Mouse (Mus musculus) neural tube, embryonic 12.5 days (tissue): ENCODE data around the gene Erfe. TPM values are rescaled to one million over a fixed set of nuclear protein-coding genes. Genes with fewer than 3 reads are reported as not detected.

ENCODE experiments used
- ATAC-seq: fragments of 200-750 bp; cut with Nextera tagmentation; 2 replicates; pipeline ENCODE4 v1.8.0; 2017; ENCODE audit warnings: low read depth, mild to moderate bottlenecking, moderate TSS enrichment, moderate library complexity; ENCODE audit not compliant: low FRiP score
- H3K27ac ChIP-seq: fragments of 300-500 bp; sonication (generic); 2 replicates; pipeline ENCODE4 v1.5.1; 2016
- H3K27me3 ChIP-seq: fragments of 300-500 bp; sonication (generic); replicated peaks from 2 replicates; pipeline ENCODE4 v1.6.1; 2016; ENCODE audit warnings: mild to moderate bottlenecking
- H3K36me3 ChIP-seq: fragments of 300-500 bp; sonication (generic); 2 replicates; pipeline ENCODE4 v1.6.1; 2016; ENCODE audit warnings: mild to moderate bottlenecking
- H3K4me1 ChIP-seq: fragments of 300-500 bp; sonication (generic); 2 replicates; pipeline ENCODE4 v1.6.1; 2016
- H3K4me2 ChIP-seq: fragments of 300-500 bp; sonication (generic); replicated peaks from 2 replicates; pipeline ENCODE4 v1.6.1; 2016; ENCODE audit warnings: mild to moderate bottlenecking
- H3K4me3 ChIP-seq: fragments of 300-500 bp; sonication (generic); 2 replicates; pipeline ENCODE4 v1.5.1; 2016
- H3K9ac ChIP-seq: fragments of 300-500 bp; sonication (generic); 2 replicates; pipeline ENCODE4 v1.6.1; 2016; ENCODE audit warnings: mild to moderate bottlenecking
- H3K9me3 ChIP-seq: fragments of 300-500 bp; sonication (generic); 2 replicates; pipeline ENCODE4 v1.6.1; 2016; ENCODE audit warnings: mild to moderate bottlenecking
- WGBS: fragments of 180-500 bp; shearing (Covaris S2); methylation state at CpG from one replicate; pipeline ENCODE4 v1.1.7; 2016; 5-methylcytosine and 5-hydroxymethylcytosine counted together
- polyA plus RNA-seq: library from polyadenylated mRNA; unstranded; fragments of >200 nt; fragmentation: Nextera tagmentation; extraction: Ambion mirVana; gene quantifications from 2 replicates; pipeline ENCODE4 v1.2.1, GENCODE M21; 2016

Erfe gene
- polyA plus RNA-seq, 1 experiment from 2014 or later: 0.33 TPM

DNA sequence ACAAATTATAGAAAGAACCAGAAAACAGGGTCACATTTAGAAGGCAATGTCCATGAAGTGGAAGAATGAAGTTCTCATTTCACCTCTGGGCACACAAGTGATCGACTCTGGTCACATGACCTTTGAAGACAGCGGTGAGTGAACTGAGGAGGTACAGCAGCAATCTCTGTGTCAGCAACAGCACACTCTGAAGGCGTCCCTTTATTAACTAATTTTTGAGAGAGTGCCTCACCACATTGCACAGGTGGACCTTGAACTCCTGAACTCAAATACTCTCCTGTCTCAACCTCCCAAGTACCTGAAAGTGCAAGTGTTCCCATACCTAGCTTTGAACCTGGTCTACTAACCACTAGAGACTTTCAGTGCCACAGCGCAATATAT, 14.9 kb downstream of the Erfe start:
- H3K4me1 ChIP-seq: no peaks in the 10 kb centered on the region
- H3K27ac ChIP-seq: no peak overlapping the region
- 93% methylated on average over 4 of the region's 4 CpGs for WGBS
- H3K4me2 ChIP-seq: no peak overlapping the region
- peaks cover 91% of the 10 kb centered on the region for H3K36me3 ChIP-seq
- no peak overlapping the region for H3K4me3 ChIP-seq
- no peak overlapping the region for H3K9ac ChIP-seq
- no peaks in the 10 kb centered on the region for H3K27me3 ChIP-seq
- H3K9me3 ChIP-seq: no peaks in the 10 kb centered on the region
- ATAC-seq: no peak

DNA sequence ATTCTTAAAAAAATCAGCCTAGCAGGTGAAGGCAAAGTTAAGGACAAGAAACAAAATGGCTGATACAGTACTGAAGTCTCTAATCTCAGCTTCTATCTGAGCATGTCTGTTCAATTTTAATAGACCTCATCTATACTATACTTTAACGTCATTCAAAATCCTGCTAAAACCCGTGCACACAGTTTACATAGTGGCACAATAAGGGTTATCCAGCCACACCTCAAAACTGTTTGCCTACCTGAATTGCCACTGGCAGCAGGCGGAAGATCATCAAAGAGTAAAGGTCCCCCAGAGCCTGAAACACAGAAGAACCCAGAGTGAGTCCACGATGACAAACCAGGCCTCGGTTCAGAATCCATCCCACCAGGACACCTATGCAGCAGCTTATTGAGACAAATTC, 24.1 kb downstream of the Erfe start:
- Histone ChIP-seq H3K4me1 (no peaks in the 10 kb centered on the region), H3K4me2 (no peak overlapping the region), H3K4me3 (no peak overlapping the region), H3K36me3 (peaks cover 69% of the 10 kb centered on the region), H3K27ac (no peak overlapping the region), H3K9ac (no peak overlapping the region), H3K27me3 (no peaks in the 10 kb centered on the region), H3K9me3 (no peaks in the 10 kb centered on the region)
- no peak for ATAC-seq
- WGBS: 95% methylated on average over 5 of the region's 5 CpGs

DNA sequence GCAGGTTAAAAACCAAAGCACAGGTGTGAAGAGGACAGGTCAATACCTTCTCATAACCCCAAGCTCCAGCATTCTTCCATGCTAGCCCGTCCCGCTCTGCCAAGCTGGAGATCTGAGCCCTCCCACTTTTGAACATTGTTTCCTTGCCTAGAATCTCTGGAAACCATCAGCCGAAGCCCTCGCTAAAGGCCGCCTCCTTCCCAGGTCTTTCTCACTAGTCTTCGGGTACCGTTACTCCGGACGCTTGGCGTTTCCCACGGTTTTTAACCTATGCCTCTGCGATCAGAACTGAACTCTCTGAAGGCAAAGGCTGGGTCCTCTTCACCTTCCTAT, 31.7 kb downstream of the Erfe start:
- Histone ChIP-seq H3K27ac (peak overlapping the region; percentile 53; the same call in 1 of the 2 replicates), H3K27me3 (no peaks in the 10 kb centered on the region), H3K4me3 (peak overlapping the region; percentile 86), H3K9ac (peak overlapping the region; percentile 90), H3K36me3 (peaks cover 20% of the 10 kb centered on the region), H3K4me2 (peak overlapping the region; percentile 93), H3K4me1 (peaks cover 16% of the 10 kb centered on the region), H3K9me3 (no peaks in the 10 kb centered on the region)
- no peak for ATAC-seq
- 3% methylated on average over 12 of the region's 12 CpGs for WGBS

DNA sequence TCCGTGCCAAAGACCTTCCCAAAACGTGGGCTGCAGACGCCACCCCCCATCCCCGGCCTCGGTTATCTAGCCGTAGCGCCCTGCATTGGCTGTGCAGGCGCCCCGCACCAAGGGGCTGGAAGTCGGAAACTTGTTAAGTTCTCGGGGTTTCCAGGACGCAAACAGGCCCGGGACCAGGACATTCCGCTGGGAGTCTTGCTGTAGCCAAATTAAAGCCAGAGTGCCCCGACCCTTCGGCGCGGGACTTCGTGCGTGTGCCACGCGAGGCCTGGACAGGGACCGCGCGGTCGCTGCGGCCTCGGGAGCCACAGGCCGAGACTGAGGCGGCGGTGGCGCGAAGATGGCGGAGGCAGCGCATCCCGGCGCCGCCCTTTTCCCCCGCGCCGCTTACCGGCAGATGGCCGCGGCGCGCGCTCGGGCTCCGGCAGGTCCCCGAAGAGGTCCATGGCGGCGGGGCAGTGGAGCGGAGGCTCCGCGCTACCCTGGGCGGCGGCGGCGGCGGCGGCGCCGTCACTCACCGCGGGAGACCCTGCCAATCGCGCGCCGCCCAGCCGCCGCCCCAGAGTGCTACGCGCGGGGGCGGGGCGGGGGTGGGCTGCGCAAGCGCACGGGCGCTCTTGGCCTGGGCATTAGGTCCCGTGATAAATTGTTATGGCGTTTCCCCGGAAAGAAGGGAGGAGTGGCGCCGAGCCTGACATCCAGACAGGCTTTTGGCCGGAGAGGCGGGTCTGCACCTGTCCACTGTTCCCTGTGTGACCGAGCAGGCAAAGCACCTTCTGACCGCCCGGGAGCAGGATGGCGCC, 32.2 kb downstream of the Erfe start, which contains the start of gene Ilkap:
TSS of gene Ilkap (minus strand) at position 556 of the 803 bp plus-strand sequence.
- H3K4me3 ChIP-seq: peak within 1 kb of the TSS; percentile 86
- H3K4me2 ChIP-seq: peak within 1 kb of the TSS; percentile 93
- H3K4me1 ChIP-seq: peaks cover 16% of the 10 kb centered on the region
- WGBS: under 1% methylated on average over 91 of the region's 91 CpGs
- no peaks in the 10 kb centered on the region for H3K9me3 ChIP-seq
- peaks cover 15% of the 10 kb centered on the region for H3K36me3 ChIP-seq
- peak within 1 kb of the TSS; percentile 63 for H3K27ac ChIP-seq
- peak; percentile 94 for ATAC-seq
- H3K27me3 ChIP-seq: no peaks in the 10 kb centered on the region
- peak within 1 kb of the TSS; percentile 90 for H3K9ac ChIP-seq

DNA sequence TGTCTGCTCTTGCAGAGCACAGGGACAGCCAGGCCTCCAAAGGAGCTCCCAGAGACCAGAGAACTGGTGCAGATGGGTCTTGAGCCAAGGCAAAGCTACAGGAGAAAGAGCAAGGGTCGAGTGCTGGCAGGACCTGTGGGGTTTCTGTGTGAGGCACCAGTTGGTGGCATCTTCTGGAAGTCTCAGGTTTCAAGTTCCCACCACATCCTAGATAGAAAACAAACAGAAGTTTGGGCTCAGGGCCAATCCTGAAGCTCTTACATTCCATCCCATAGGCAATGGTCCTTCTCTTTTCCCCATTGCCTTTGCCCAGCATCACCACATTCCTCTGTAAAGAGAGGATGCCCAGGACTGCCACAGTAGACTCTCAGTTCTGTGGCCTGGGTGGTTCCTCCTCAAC, 38.7 kb downstream of the Erfe start:
- Histone ChIP-seq H3K36me3 (no peaks in the 10 kb centered on the region), H3K9ac (no peak overlapping the region), H3K9me3 (no peaks in the 10 kb centered on the region), H3K4me1 (no peaks in the 10 kb centered on the region), H3K4me2 (no peak overlapping the region), H3K4me3 (no peak overlapping the region), H3K27me3 (no peaks in the 10 kb centered on the region; the same call in 1 of the 2 replicates), H3K27ac (no peak overlapping the region)
- WGBS: 30% methylated on average over 1 of the region's 1 CpGs
- ATAC-seq: no peak

DNA sequence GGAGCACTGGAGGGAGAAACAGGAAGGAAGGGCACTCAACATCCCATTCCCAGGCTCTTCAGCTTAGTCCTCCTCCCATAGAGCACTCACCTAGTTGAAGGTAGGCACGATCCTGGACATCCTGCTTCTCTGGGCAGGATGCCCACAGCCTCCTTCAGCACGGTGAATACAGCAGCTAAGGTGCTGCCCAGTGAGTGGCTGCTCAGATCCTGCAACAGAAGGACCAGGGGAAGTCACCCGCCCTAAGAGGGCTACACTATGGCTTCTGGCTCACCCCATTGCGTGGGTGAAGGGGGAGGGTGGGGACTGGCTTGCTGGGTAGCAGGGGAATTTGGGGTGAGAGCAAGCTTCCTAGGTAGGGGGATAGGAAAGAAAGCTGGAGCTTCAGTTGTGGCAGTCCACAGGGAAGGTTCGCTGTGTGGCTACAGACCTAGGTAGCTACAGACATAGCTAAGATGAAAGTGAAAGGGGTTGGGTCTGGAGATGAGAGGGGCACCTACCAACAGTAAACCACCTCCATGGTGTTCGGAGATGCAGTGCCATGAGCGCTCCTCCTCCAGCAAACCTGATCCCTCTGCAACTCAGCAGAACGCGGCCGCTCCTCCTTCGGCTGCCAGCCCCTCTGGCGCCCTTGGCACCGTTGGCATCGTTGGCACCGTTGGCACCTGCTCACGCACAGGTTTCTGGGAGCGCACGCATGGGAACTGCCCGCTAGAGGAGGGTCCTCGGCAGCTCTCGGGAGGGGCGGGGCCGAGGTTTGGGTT, 39.4 kb downstream of the Erfe start:
- Histone ChIP-seq H3K27me3 (no peaks in the 10 kb centered on the region; the same call in 1 of the 2 replicates), H3K4me1 (no peaks in the 10 kb centered on the region), H3K9ac (no peak overlapping the region), H3K27ac (no peak overlapping the region), H3K4me3 (no peak overlapping the region), H3K9me3 (no peaks in the 10 kb centered on the region), H3K4me2 (no peak overlapping the region), H3K36me3 (no peaks in the 10 kb centered on the region)
- 60% methylated on average over 23 of the region's 23 CpGs for WGBS
- ATAC-seq: no peak

DNA sequence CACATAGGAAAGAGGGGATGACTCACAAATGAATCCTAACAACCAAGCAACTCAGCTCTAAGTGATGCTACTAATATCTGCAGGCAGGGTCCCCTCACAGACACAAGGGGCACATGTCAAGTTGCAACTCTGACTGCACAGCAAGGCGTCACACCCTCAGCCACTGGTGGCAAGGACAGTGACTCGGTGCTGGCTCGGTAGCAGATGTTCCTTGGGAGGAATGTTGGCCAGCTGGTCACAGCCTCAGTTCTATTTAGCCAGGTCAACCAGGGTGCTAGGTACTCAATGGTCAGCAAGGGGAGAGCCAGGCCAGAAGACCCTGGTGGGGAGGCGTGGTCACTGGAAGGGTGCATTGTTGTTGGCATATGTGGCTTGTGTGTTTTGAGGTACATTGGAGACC, 41.6 kb downstream of the Erfe start:
- no peak for ATAC-seq
- Histone ChIP-seq H3K27ac (no peak overlapping the region), H3K4me1 (peaks cover 17% of the 10 kb centered on the region), H3K4me2 (no peak overlapping the region), H3K36me3 (no peaks in the 10 kb centered on the region; the same call in 1 of the 2 replicates), H3K4me3 (no peak overlapping the region), H3K9me3 (no peaks in the 10 kb centered on the region), H3K27me3 (no peaks in the 10 kb centered on the region; the same call in 1 of the 2 replicates), H3K9ac (no peak overlapping the region)
- WGBS: 84% methylated on average over 4 of the region's 4 CpGs

DNA sequence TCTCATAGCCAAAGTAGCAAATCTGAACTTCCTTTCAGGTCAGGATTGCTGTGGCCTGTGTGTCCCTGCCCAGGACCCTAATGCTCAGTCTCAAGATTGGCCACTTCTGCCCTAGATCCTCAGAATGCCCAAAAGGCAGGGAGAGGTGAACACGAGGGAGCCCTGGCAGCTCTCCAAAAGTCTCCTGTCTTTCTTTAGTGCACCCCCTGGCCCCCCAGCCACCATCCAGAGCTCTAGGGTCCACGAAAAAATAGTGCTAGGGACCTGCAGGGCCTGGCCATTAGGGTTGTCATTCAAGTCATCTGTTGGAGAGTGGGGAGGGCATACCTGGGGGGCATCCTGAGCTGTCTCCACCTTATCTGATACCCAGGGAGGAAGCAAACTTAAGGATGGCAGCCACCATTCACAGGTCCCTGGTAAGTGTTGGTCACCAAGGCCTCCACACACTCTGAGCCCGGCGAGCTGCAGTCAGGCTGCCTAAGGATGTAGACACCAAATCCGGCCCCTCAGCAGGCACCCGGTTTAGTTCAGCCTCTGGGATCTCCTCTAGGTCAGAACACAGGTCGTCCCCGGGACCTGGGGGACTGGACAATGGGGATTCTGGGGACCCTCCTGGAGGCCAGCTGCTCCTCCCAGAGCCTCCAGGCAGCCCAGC, 45.5 kb downstream of the Erfe start:
- Histone ChIP-seq H3K4me3 (peak overlapping the region; percentile 81), H3K9ac (peak overlapping the region; percentile 91), H3K27ac (no peak overlapping the region), H3K36me3 (no peaks in the 10 kb centered on the region; the same call in 1 of the 2 replicates), H3K9me3 (no peaks in the 10 kb centered on the region), H3K4me2 (peak overlapping the region; percentile 97), H3K4me1 (peaks cover 38% of the 10 kb centered on the region), H3K27me3 (no peaks in the 10 kb centered on the region)
- no peak for ATAC-seq
- 55% methylated on average over 8 of the region's 8 CpGs for WGBS

DNA sequence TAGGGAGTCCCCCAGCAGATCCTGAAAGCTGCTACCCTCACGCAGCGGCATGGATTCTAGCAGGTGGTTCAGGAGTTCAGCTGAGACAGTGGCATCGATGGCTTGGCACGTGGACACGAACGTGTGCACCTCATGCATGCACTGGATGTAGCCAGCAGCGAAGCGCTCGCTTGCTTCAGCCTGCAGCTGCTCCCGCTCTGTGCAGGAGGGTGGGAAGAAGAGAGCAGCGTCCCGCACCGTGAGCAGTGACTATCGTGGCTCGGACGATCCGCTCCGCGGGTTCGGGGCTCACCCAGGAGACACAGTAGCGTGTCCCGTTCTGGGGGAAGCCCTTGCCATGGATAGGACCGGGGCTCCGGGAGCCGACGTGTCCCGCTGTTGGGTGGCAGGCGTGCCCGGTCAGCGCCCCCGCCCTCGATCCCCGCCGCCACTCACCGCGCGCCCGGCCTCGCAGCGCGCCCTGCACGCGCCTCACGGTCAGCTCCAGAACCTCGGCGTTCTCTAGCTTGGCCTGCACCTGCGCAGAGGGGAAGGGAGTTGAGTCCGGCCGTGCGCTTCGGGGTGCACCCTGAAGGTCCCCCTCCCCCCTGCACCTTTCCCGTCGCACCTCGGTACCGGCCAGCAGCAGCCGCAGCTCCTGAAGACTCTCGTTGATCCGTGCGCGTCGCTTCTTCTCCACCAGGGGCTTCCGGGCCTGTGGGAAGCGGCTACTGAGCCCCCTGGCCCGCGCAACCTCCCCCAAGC, 46.2 kb downstream of the Erfe start:
- Histone ChIP-seq H3K9me3 (no peaks in the 10 kb centered on the region), H3K9ac (peak overlapping the region; percentile 91), H3K4me2 (peak overlapping the region; percentile 97), H3K27me3 (no peaks in the 10 kb centered on the region), H3K27ac (peak overlapping the region; percentile 91), H3K36me3 (no peaks in the 10 kb centered on the region; the same call in 1 of the 2 replicates), H3K4me1 (peaks cover 38% of the 10 kb centered on the region), H3K4me3 (peak overlapping the region; percentile 81)
- peak; percentile 14 for ATAC-seq
- WGBS: 3% methylated on average over 65 of the region's 65 CpGs

DNA sequence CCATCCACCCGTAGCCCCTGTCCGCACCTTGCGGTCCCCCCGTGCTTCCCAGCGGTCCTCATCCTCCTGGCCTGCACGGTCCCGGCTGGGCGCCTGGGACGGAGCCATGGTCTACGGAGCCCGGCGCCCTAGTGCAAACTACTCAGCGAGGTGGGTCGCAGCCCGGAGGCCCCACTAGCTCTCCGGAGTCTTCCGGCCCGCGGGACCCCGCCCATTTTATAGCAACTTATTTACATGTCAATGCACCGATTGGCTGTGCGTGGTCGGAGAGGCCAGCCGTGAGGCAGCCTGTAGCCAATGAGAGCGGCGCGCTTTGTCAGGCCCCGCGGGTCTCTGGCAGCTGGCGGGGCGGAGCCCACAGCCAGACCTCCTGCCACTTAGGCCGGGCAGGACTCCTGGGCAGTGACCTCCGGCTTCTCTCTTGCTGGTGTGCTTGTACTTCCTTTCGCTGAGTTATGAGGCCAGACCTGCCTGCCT, 46.8 kb downstream of the Erfe start:
- Histone ChIP-seq H3K27me3 (no peaks in the 10 kb centered on the region), H3K4me1 (peaks cover 38% of the 10 kb centered on the region), H3K9me3 (no peaks in the 10 kb centered on the region), H3K4me3 (peak overlapping the region; percentile 81), H3K36me3 (no peaks in the 10 kb centered on the region; the same call in 1 of the 2 replicates), H3K27ac (peak overlapping the region; percentile 91), H3K9ac (peak overlapping the region; percentile 91), H3K4me2 (peak overlapping the region; percentile 97)
- ATAC-seq: peak; percentile 89
- 0% methylated on average over 34 of the region's 34 CpGs for WGBS

DNA sequence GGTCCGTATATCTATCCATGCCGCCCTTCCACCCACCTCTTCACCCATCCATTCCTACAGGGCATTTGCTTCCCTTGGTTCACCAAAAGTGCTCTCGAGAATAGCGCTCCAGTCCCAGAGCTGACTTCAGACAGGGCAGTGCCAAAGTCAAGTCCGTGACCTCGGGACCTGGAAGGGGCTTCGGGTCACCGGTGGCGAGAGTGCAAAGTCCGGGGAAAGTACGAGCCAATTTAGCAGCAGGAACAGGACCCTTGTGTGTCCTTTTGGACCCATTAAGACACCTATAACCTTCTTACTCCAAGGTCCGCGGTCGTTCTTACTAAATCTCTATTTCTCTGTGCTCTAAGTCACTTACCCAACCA, 47.3 kb downstream of the Erfe start:
- no peaks in the 10 kb centered on the region for H3K27me3 ChIP-seq
- H3K9me3 ChIP-seq: no peaks in the 10 kb centered on the region
- under 1% methylated on average over 14 of the region's 14 CpGs for WGBS
- peak overlapping the region; percentile 97 for H3K4me2 ChIP-seq
- H3K4me3 ChIP-seq: peak overlapping the region; percentile 81
- H3K9ac ChIP-seq: peak overlapping the region; percentile 91
- H3K27ac ChIP-seq: peak overlapping the region; percentile 91
- ATAC-seq: no peak; the same call in 1 of the 2 replicates
- H3K4me1 ChIP-seq: peaks cover 38% of the 10 kb centered on the region
- no peaks in the 10 kb centered on the region; the same call in 1 of the 2 replicates for H3K36me3 ChIP-seq
